Mouse (Mus musculus): ENCODE results near the gene Cib2. TPM values are rescaled to one million over a fixed set of nuclear protein-coding genes. Genes with fewer than 3 reads are reported as not detected.

The Cib2 gene
- polyA plus RNA-seq, 1 experiment from 2014 or later = 20.8 TPM

- no peaks in the 10 kb centered on the region for H3K9me3 ChIP-seq (ENCODE audit: control insufficient read depth, low read length)
- H3K27ac ChIP-seq (ENCODE audit: low read depth, low read length) = no peak overlapping the region
- 73% methylated on average over 8 of the region's 8 CpGs for WGBS
- no peaks in the 10 kb centered on the region for H3K36me3 ChIP-seq (ENCODE audit: control insufficient read depth, insufficient read depth, low read length)
- no peak overlapping the region for H3K4me2 ChIP-seq (replicated peaks; ENCODE audit: low read depth, low read length)
- DNase-seq (ENCODE audit: low spot score) (no peak), ATAC-seq (ENCODE audit: low FRiP score) (no peak)
- no peaks in the 10 kb centered on the region for H3K4me1 ChIP-seq (replicated peaks; ENCODE audit: control insufficient read depth, insufficient read depth, low read length)
- H3K9ac ChIP-seq (ENCODE audit: low read depth, low read length) = no peak overlapping the region
- H3K4me3 ChIP-seq (ENCODE audit: low read depth, low read length) = no peak overlapping the region
- H3K27me3 ChIP-seq (ENCODE audit: control insufficient read depth, insufficient read depth, low read length) = no peaks in the 10 kb centered on the region
Measured at GRCm38 (mm10) chr9:54558731-54559130, 1.3 kb downstream of the Cib2 start.

GRCm38 (mm10) chr9:54555044-54555443, 5.0 kb downstream of the Cib2 start:
- ATAC-seq (ENCODE audit: low FRiP score) (no peak), DNase-seq (ENCODE audit: low spot score) (no peak)
- H3K9me3 ChIP-seq (ENCODE audit: control insufficient read depth, low read length) = no peaks in the 10 kb centered on the region
- no peak overlapping the region for H3K9ac ChIP-seq (ENCODE audit: low read depth, low read length)
- no peaks in the 10 kb centered on the region for H3K27me3 ChIP-seq (ENCODE audit: control insufficient read depth, insufficient read depth, low read length)
- H3K27ac ChIP-seq (ENCODE audit: low read depth, low read length) = no peak overlapping the region
- H3K4me1 ChIP-seq (replicated peaks; ENCODE audit: control insufficient read depth, insufficient read depth, low read length) = no peaks in the 10 kb centered on the region
- H3K4me2 ChIP-seq (replicated peaks; ENCODE audit: low read depth, low read length) = no peak overlapping the region
- no peaks in the 10 kb centered on the region for H3K36me3 ChIP-seq (ENCODE audit: control insufficient read depth, insufficient read depth, low read length)
- WGBS = 68% methylated on average over 2 of the region's 2 CpGs
- no peak overlapping the region for H3K4me3 ChIP-seq (ENCODE audit: low read depth, low read length)

GRCm38 (mm10) chr9:54552409-54552808, 7.6 kb downstream of the Cib2 start:
- Histone ChIP-seq H3K4me2 (replicated peaks; ENCODE audit: low read depth, low read length) (no peak overlapping the region), H3K27ac (ENCODE audit: low read depth, low read length) (no peak overlapping the region), H3K27me3 (ENCODE audit: control insufficient read depth, insufficient read depth, low read length) (no peaks in the 10 kb centered on the region), H3K9me3 (ENCODE audit: control insufficient read depth, low read length) (no peaks in the 10 kb centered on the region), H3K36me3 (ENCODE audit: control insufficient read depth, insufficient read depth, low read length) (no peaks in the 10 kb centered on the region), H3K9ac (ENCODE audit: low read depth, low read length) (no peak overlapping the region), H3K4me1 (replicated peaks; ENCODE audit: control insufficient read depth, insufficient read depth, low read length) (no peaks in the 10 kb centered on the region), H3K4me3 (ENCODE audit: low read depth, low read length) (no peak overlapping the region)
- peak; percentile 14 for DNase-seq (ENCODE audit: low spot score)
- no peak for ATAC-seq (ENCODE audit: low FRiP score)
- 25% methylated on average over 5 of the region's 5 CpGs for WGBS

- no peaks in the 10 kb centered on the region for H3K27me3 ChIP-seq (ENCODE audit: control insufficient read depth, insufficient read depth, low read length)
- H3K9me3 ChIP-seq (ENCODE audit: control insufficient read depth, low read length) = no peaks in the 10 kb centered on the region
- WGBS = 88% methylated on average over 6 of the region's 6 CpGs
- DNase-seq (ENCODE audit: low spot score) = no peak
- no peak overlapping the region for H3K4me3 ChIP-seq (ENCODE audit: low read depth, low read length)
- no peak overlapping the region for H3K9ac ChIP-seq (ENCODE audit: low read depth, low read length)
- no peaks in the 10 kb centered on the region for H3K36me3 ChIP-seq (ENCODE audit: control insufficient read depth, insufficient read depth, low read length)
- H3K27ac ChIP-seq (ENCODE audit: low read depth, low read length) = no peak overlapping the region
- H3K4me2 ChIP-seq (replicated peaks; ENCODE audit: low read depth, low read length) = no peak overlapping the region
- H3K4me1 ChIP-seq (replicated peaks; ENCODE audit: control insufficient read depth, insufficient read depth, low read length) = no peaks in the 10 kb centered on the region
- ATAC-seq (ENCODE audit: low FRiP score) = no peak
Measured at GRCm38 (mm10) chr9:54549433-54549832, 10.6 kb downstream of the Cib2 start.

GRCm38 (mm10) chr9:54547536-54547935, 12.5 kb downstream of the Cib2 start:
- Histone ChIP-seq H3K27me3 (ENCODE audit: control insufficient read depth, insufficient read depth, low read length) (no peaks in the 10 kb centered on the region), H3K9me3 (ENCODE audit: control insufficient read depth, low read length) (no peaks in the 10 kb centered on the region), H3K4me2 (replicated peaks; ENCODE audit: low read depth, low read length) (no peak overlapping the region), H3K27ac (ENCODE audit: low read depth, low read length) (no peak overlapping the region), H3K36me3 (ENCODE audit: control insufficient read depth, insufficient read depth, low read length) (no peaks in the 10 kb centered on the region), H3K4me3 (ENCODE audit: low read depth, low read length) (no peak overlapping the region), H3K4me1 (replicated peaks; ENCODE audit: control insufficient read depth, insufficient read depth, low read length) (no peaks in the 10 kb centered on the region), H3K9ac (ENCODE audit: low read depth, low read length) (no peak overlapping the region)
- DNase-seq (ENCODE audit: low spot score) (peak; percentile 73), ATAC-seq (ENCODE audit: low FRiP score) (no peak)
- 29% methylated on average over 5 of the region's 5 CpGs for WGBS

- Histone ChIP-seq H3K4me2 (replicated peaks; ENCODE audit: low read depth, low read length) (no peak overlapping the region), H3K9me3 (ENCODE audit: control insufficient read depth, low read length) (no peaks in the 10 kb centered on the region), H3K9ac (ENCODE audit: low read depth, low read length) (no peak overlapping the region), H3K4me1 (replicated peaks; ENCODE audit: control insufficient read depth, insufficient read depth, low read length) (no peaks in the 10 kb centered on the region), H3K4me3 (ENCODE audit: low read depth, low read length) (no peak overlapping the region), H3K27ac (ENCODE audit: low read depth, low read length) (no peak overlapping the region), H3K27me3 (ENCODE audit: control insufficient read depth, insufficient read depth, low read length) (no peaks in the 10 kb centered on the region), H3K36me3 (ENCODE audit: control insufficient read depth, insufficient read depth, low read length) (no peaks in the 10 kb centered on the region)
- DNase-seq (ENCODE audit: low spot score) (no peak), ATAC-seq (ENCODE audit: low FRiP score) (no peak)
- WGBS = 89% methylated on average over 4 of the region's 4 CpGs
Measured at GRCm38 (mm10) chr9:54544954-54545315, 15.1 kb downstream of the Cib2 start.

GRCm38 (mm10) chr9:54544212-54544953, 15.6 kb downstream of the Cib2 start:
- Histone ChIP-seq H3K9ac (ENCODE audit: low read depth, low read length) (no peak overlapping the region), H3K9me3 (ENCODE audit: control insufficient read depth, low read length) (no peaks in the 10 kb centered on the region), H3K4me1 (replicated peaks; ENCODE audit: control insufficient read depth, insufficient read depth, low read length) (no peaks in the 10 kb centered on the region), H3K36me3 (ENCODE audit: control insufficient read depth, insufficient read depth, low read length) (no peaks in the 10 kb centered on the region), H3K27ac (ENCODE audit: low read depth, low read length) (no peak overlapping the region), H3K4me2 (replicated peaks; ENCODE audit: low read depth, low read length) (no peak overlapping the region), H3K4me3 (ENCODE audit: low read depth, low read length) (no peak overlapping the region), H3K27me3 (ENCODE audit: control insufficient read depth, insufficient read depth, low read length) (no peaks in the 10 kb centered on the region)
- ATAC-seq (ENCODE audit: low FRiP score) (no peak), DNase-seq (ENCODE audit: low spot score) (no peak)
- whole genome bisulfite sequencing = 86% methylated on average over 9 of the region's 9 CpGs

- no peaks in the 10 kb centered on the region for H3K36me3 ChIP-seq (ENCODE audit: control insufficient read depth, insufficient read depth, low read length)
- ATAC-seq (ENCODE audit: low FRiP score) (no peak), DNase-seq (ENCODE audit: low spot score) (no peak)
- H3K27ac ChIP-seq (ENCODE audit: low read depth, low read length) = no peak overlapping the region
- no peak overlapping the region for H3K4me3 ChIP-seq (ENCODE audit: low read depth, low read length)
- H3K9ac ChIP-seq (ENCODE audit: low read depth, low read length) = no peak overlapping the region
- H3K27me3 ChIP-seq (ENCODE audit: control insufficient read depth, insufficient read depth, low read length) = no peaks in the 10 kb centered on the region
- no peaks in the 10 kb centered on the region for H3K9me3 ChIP-seq (ENCODE audit: control insufficient read depth, low read length)
- no peak overlapping the region for H3K4me2 ChIP-seq (replicated peaks; ENCODE audit: low read depth, low read length)
- 82% methylated on average over 5 of the region's 5 CpGs for WGBS
- H3K4me1 ChIP-seq (replicated peaks; ENCODE audit: control insufficient read depth, insufficient read depth, low read length) = no peaks in the 10 kb centered on the region
Measured at GRCm38 (mm10) chr9:54540801-54541200, 19.2 kb downstream of the Cib2 start.

GRCm38 (mm10) chr9:54538684-54539083, 21.3 kb downstream of the Cib2 start, which contains the start of gene Sh2d7:
Gene Sh2d7, plus strand, starts transcription at chr9:54538984.
- H3K9me3 ChIP-seq (ENCODE audit: control insufficient read depth, low read length) = no peaks in the 10 kb centered on the region
- H3K4me1 ChIP-seq (replicated peaks; ENCODE audit: control insufficient read depth, insufficient read depth, low read length) = no peaks in the 10 kb centered on the region
- WGBS = 92% methylated on average over 14 of the region's 14 CpGs
- DNase-seq (ENCODE audit: low spot score) (no peak), ATAC-seq (ENCODE audit: low FRiP score) (no peak)
- H3K4me3 ChIP-seq (ENCODE audit: low read depth, low read length) = no peak within 1 kb of the TSS
- no peaks in the 10 kb centered on the region for H3K36me3 ChIP-seq (ENCODE audit: control insufficient read depth, insufficient read depth, low read length)
- H3K9ac ChIP-seq (ENCODE audit: low read depth, low read length) = no peak within 1 kb of the TSS
- H3K27ac ChIP-seq (ENCODE audit: low read depth, low read length) = no peak within 1 kb of the TSS
- no peak within 1 kb of the TSS for H3K4me2 ChIP-seq (replicated peaks; ENCODE audit: low read depth, low read length)
- no peaks in the 10 kb centered on the region for H3K27me3 ChIP-seq (ENCODE audit: control insufficient read depth, insufficient read depth, low read length)

All from hindbrain, embryonic 11.5 days (tissue).